Mouse (Mus musculus) urinary bladder, postnatal 4 days (tissue): ENCODE measurements at regions not wholly inside any gene's neighbourhood (a gene's known extent, or its start where the extent isn't known, plus 50 kb on each side); places are given as distances from the start of the nearest gene placed in this dataset.
A peak's percentile ranks its signal among the peaks of the same experiment; 100 is the strongest.

Experiments used
- DNase-seq, 2 experiments: peaks; one replicate each; pipeline ENCODE4 v3.0.0; 2021 to 2022; ENCODE audit warnings: low spot score in 2 of 2

DNA sequence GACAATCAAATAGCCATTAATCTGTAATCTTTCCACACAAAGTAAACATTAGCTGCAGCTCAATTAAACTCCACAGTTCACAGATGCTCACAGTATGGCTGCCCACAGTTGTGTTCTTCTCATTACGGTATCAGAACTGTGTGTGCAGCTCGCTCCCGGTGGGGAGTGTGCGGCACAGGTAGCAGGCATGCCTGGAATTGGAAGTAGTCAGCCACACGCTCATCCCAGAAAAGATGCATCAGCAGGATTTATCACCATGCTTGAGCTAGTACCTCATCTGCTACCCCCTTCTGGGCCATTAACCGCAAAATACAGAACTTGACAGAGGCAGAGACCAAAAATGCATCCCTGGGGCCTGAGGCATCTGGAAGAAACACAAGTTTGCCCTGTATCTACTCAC lies 437.8 kb downstream of the Adam3 start:
- DNase-seq, result no peak

DNA sequence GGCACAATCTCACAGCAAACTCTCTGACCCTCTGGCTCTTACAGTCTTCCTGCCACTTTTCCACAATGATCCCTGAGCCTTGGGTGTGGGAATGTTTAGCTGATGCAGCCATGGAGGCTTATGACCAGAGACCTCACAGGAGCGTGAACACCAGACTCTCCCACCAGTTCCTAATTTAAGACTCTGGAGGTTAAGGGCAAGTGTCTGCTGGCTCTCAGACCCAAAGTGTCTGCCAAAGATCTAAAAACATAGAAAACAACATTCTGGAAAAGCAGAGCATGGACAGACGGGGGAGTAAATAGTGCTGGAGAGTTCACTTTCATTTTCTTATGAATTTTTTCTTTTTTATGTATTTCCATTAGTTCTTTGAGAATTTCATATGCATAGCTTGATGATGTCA lies 440.7 kb downstream of the Adam3 start:
- no peak for DNase-seq

DNA sequence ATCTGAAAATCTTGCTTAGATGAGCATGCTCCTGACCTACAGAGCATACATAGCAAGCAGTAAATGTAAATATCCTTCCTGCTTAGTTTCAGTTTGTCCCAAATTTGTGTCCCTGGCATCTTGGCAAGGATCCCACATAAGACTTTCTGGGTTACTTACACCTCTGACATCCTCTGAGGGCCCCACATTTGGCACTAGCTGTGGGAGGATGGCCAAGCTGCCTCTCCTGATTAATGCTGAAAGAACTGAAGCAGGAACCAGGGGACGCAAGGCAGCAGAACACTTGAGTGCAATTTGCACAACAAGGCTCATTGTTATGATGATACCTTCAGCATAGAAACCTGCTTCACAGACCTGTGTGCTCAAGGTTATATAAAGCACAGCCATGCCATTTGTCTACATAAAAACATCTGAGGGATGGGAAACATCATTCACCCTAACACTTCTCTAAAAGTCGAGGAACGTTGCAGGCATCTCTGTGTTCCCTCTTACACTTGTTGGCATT lies 441.7 kb downstream of the Adam3 start:
- no peak for DNase-seq

DNA sequence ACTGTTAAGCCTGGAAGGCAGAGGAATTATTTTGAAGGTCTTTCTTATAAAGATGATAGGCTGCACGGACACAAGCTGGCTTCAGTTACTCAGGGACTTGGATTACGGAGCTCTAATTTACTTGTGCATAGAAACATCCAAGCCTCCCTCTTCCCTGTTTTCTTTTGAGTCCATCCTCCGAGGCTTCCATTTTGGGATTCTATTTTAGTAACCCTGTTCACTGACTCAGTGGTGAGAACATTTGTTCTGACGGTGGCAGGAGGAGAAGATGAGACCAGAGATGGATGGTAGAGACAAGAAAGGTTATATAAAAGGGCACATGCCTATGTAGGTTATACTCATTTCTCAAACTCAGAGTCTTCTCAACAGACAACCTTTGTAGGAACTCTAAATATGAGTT lies 445.4 kb downstream of the Adam3 start:
- DNase-seq, result no peak

DNA sequence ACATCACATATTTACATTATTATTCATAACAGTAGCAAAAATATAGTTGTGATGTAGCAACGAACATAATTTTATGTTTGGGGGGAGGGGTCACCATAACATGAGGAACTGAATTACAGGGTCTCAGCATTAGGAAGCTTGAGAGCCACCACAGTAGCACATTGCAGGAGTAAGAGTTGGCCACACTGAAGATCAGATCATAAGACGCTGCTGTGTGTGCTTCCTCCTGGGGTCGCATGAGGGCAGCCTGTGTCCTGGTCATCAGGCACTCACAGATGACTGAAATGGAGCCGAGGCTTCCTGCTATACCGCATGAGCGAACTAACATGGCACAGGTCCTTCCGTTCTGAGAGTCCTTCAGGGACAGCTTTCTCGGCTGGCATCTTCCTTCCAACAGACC lies 447.3 kb downstream of the Adam3 start:
- no peak for DNase-seq

DNA sequence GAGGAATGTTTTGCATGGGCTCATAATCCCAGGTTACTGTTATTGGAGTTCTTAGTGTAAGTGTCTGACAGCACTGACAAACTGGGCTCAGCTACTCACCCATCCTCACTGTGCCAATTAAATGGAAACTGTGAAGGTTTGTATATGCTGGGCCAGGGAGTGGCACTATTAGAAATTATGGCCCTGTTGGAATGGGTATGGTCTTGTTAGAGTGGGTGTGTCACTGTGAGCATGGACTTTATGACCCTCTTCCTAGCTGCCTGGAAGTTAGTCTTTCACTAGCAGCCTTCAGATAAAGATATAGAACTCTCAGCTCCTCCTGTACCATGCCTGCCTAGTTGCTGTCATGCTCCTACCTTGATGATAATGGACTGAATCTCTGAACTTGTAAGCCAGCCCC lies 464.3 kb downstream of the Adam3 start:
- DNase-seq, result no peak

DNA sequence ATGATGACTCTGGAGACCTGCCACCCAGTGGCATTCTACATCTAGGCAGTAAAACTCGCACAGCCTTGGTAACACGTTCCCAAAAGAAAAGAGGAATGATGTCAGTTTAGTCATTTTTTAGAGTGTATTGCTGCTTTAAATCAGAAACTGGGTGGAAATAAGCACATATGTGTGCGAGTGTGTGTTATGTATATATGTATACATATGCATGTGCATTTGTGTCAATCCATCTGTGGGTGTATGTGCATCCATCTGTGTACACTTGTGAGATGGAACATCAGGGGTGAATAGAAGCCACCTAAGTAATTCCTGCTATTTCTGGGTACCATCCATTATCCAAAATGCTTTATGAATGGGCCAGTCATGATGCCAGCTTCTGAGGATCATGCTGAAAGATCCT lies 467.0 kb downstream of the Adam3 start:
- no peak for DNase-seq

DNA sequence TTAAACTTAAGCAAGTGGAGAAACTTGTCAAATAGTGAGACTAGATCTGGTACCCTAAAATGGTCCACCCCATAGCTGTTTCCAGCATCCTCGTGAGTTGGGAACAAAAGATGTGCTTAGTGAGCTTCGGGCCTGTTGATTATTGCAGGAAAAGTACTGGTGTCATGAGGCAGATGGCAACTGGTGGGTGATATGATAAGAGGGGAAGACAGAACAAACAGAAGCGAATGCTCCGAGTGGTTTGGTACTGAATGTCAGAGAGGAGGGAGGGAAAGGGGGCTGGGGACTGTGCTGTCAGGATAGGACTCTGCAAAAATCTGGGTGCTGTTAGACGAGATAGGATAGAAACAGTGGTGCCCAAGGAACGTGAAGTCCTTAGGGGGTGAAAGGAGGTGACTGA lies 483.4 kb downstream of the Adam3 start:
- no peak for DNase-seq

DNA sequence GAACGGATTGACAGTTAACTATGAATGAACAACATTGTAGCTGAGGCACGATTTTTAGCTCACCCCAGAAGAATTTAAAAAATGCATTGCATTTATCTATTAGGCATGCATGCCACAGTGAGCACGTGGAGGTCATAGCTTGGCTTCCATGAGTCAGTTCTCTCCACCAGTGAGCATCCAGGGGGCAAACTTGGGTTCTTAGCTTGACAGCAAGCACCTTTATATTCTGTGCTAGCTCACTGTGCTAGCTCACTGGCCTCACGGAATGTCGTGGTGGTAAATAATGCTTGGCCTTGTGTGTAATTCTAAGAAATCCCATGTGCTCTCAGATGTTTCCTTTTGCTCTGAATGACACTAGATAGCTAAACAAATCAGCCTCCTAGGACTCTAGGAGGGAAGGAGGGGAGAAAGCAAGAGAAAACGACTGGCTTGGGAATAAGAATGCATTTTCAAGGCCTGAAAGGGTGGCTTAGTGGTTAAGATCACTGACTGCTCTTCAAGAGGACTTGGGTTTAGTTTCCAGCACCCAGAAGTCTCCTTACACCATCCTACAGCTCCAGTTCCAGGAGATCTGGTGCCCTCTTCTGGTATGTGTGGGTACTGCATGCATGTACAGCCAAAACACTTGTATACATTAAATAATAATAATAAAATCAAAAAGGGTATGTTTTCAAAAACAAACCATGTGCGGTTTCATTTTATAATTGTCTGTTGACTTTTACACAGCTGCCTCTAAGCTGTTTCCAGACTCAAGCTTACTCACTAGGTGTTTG lies 485.3 kb downstream of the Adam3 start:
- no peak for DNase-seq

DNA sequence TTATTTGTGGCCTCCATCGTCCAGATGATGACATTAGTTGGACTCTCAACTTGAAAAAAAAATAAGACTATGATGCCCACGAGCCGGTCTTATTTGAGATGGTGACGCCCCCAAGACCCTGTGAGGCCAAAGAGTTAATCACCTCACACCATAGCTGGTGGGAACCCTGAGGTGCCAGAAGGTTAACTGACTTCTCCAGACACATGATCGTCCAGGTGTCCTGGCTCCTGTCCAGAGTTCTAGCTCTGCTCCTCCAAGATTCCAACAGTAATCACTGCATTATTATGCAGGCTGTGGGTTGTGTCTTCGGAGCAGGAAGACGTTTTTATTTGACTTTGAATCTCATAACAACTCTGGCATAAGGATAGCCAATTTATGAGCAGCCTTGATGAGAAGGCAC lies 490.7 kb downstream of the Adam3 start:
- peak in 1 of 2 experiments; percentile 59 for DNase-seq

DNA sequence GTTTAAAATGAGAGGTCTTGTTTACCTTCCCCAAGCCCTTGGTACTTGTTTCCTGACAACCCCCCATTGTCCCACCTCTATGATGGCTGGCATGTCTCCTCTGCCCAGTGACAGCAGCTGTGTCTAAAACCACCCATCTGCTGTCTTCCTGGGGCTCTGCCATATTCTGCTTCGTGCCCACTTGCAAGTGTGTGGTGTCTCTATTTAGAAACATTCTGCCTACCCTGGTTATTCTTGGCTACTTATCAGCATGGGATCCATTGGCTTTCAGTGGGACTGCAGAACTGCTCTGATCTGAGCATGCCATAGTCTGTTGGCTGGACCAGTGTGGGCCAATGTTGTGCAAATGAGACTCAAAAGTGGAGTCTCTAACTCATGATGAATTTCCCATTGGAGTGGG lies 497.5 kb downstream of the Adam3 start:
- no peak for DNase-seq

DNA sequence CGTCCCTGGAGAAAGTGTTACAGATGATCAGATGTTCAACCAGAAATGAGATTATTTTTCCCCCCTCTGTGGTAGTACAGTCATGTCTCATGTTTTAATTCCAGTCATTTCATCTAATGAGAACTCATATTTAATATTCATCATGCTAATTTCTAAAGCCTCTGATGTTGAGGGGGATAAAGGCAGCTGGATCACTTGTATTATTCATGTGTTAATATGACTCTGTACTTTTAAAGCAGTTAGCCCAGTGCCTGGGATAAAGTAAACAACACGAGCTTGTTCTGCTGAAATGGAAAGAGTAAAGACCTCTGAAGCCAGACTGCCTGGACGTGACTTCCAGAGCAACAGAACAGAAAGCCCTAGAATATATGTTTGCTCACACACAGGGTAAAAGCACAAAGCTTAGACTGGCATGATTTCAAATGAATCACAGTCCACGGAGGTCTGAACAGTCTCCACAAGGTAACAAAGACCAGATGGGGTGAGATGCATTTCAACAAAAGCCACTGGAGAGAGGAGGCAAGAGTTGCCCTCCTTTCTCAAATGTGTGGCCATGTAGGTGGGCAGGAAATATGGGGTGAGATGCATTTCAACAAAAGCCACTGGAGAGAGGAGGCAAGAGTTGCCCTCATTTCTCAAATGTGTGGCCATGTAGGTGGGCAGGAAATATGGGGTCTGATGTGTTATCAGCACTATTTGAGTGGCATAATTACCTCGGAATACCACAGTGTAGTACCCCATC lies 498.1 kb downstream of the Adam3 start:
- no peak for DNase-seq

DNA sequence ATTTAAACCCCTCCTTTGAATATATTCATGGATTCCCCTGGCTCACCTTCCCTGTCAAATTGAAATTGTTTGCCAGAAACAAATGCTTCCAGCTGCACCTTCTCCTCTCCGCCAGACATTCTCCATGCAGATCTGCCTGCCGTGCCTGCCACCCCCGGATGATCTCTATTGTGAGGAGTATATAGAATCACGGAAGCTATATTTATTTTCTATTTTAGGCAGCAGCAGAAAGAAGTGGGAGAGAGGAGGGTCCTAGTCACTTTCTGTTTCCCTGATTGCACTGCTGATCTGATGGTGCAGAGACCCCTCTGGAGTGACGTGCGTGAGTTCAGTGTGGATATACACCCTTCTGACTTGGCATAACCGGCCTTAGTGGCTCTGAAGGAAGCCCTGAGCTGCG lies 505.4 kb downstream of the Adam3 start:
- DNase-seq, result no peak

DNA sequence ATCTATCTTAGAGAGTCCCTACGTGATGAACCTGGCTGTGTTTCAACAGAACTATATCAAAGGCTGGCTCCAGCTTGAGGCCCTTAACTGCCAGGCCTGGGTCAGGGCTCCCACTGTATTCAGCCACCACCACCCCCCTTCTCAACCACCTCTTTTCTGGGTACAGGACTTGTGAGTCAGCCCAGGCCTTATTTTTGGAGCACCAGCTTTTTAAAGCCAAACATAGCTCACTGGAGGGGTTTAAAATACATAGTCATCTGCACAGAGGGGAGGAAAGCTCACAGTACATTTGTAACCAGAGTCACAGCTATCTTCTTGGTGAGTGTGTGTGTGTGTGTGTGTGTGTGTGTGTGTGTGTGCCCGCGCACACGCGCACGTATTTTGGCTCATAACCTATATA lies 509.0 kb downstream of the Adam3 start:
- DNase-seq, result no peak

DNA sequence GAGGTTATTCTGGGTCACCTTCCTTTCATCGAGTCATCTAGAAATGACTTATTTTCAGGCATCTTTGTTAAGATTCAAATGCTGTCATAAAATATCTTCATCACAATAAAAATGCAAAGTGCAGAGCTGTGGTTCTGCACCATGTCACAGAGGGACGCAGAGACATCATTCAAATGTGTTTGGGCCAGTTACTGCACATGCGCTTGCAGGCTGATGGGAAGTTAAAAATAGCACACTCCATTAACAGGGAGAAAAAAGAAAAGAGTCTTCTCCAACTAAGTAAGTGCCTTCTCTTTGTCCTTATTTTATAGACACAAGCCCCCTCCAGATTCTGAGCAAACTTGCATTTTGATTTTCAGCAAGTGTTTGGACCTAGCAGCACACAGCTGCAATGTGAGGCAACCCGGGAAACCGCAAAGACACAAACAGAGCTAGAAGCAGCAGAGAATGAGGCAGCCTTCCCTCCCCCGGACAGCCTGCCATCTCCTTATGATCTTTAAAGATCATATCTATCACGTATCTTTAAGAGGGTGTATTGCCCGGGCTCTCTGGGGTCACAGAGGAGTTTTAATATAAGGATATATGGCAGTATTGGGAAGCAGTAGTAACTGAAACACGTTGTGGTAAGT lies 510.0 kb downstream of the Adam3 start:
- no peak for DNase-seq

DNA sequence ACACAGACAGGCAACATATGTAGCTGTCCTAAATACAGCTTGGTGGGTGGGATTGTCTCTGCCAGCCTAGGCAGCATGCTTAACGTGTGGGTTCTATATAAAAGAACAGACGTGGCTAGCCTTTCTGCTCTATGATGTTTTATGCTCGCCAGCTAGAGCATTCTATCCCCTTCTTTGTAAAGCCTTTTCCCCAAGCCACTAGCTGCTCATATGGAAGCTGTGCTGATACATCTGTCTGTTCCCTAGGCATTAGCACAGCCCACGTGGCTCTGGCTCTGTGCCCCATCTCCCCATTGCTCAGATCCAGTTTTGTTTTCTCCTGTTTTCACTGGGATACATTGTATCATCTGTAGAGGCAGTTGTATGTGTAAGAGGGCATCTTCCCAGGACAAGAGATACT lies 511.3 kb downstream of the Adam3 start:
- no peak for DNase-seq

DNA sequence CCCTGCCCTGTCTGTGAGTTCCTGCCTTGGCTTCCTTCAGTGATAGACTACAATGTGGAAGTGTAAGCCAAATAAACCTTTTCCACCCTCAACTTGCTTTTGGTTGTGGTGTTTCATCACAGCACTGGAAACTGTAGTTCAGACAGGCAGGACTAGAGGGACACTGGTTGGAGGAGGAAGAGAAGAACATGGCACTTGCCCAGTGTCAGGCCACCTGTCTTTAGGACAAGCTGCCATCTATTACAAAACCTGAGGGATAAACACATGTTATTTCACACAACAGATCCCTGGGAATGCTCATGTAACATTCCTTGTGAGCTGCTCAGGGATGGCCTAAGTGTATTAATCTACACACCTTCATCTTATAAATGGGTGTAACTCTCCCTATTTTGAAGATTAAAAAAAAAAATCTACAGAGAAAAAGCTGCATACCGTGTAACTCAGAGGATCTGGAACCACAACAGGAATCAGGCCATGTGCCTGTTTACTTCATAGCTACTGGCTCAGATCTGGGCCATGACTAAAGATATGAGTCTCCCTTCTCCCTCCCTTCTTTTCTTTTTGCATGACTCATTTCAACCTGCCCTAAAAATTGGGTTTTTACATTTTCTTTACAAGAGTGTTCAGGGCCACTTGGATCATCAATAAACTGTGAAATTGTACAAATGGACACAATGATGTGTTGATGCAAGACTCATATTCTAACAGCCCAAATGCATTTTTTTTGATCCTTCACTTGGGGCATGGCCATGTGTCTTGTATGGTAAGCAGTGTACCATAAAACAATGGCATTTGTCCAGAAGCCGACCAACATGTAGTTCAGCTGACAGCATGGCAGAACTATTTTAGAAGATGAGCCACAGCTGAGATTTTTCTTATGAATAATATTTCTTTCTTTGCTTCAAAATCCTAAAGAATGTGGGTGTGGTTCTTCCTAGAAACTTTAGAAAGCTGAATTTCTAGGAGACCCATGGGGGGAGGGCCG lies 513.1 kb downstream of the Adam3 start:
- no peak for DNase-seq

DNA sequence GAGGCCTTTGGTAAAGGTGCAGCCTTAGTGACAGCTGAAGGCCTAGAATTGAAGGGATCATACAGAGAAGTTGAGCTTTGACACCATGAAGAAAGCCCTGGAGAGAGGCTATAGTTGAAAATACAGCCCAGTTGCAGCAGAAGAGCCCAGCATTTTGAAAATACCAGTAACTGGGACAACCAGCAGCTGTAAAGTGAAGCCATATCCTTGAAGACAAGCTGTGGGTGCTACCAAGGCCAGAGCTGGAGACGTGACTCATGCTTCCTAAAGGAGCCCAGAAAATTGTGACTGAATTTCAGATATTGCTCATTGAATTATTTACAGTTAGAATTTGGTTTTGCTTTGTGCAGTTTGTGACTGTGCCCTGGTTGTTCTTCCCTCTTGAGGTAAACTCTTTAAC lies 514.6 kb downstream of the Adam3 start:
- no peak for DNase-seq
